Mouse (Mus musculus): ENCODE results near the gene Tead4.
"Not testable (repeated sequence)": the region's sequence is repeated elsewhere in the genome, so short reads cannot be mapped to it uniquely, and the experiment has no call there.

The Tead4 gene

DNA sequence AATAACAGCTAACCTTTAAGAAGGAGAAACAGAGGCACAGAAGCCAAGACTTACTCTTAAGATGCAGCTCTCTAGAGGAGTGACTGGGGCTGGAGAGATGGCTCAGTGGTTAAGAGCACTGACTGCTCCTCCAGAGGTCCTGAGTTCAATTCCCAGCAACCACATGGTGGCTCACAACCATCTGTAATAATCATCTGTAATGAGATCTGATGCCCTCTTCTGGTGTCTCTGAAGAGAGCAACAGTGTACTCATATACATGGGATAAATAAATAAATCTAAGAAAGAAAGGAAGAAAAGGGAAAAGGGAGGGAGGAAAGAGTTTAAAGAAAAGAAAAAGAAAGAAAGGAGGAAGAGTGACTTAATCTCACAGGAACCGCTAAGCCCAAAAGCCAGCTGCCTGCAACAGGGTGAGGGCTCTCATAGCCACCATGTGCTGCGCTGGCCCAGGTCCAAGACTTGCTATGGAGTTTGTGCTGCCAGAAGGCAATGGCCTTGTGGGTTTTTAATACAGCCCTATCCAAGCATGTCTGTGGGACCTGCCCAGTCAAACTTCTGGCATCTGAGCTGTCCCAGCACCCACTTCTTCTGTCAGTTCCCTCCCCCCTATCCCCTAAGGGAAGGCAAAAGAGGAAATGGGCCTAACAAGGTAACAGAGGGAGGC lies 63.4 kb downstream of the Tead4 start:
- no peak for DNase-seq (ENCODE audit: low spot score in 2 of 2)

DNA sequence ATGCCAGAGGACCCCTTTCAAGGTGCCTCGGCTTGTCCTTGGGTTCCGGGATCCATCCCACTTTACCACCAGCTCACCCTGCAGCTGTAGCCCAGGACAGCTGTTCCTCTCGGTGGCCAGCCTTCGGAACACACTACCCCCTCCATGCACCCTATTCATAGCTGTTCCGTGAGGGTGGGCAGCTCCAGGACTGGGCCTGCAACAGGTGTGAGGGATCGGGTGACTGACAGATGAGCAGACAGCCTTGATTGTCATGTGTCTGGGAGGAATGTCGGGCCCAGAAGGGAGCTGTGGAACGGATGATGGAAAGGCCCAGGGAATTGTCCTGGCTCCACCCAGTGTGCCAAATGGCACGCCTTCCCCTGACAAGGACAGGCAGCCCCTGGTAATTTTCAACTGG lies 64.0 kb downstream of the Tead4 start:
- DNase-seq (ENCODE audit: low spot score in 2 of 2): no peak

DNA sequence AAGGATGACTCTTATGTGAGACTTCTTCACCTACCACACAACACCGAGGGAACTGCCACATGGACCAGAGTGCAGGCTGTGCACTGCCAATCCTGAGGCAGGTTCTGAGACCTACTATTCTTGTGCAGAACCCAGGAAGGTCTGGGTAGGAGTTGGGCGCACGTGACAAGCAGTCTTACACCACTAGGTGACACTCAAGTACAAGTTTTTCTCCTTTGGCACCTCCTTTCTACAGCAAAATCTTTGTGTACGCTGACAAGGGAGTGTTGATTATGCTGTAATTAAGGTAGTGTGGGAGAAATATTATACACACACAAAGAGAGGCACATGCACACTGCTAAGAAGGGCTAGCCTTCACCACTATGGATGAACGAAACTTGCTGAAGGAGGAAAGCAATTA lies 66.4 kb downstream of the Tead4 start:
- DNase-seq (ENCODE audit: low spot score in 2 of 2): peak in 1 of 2 experiments; percentile 46

DNA sequence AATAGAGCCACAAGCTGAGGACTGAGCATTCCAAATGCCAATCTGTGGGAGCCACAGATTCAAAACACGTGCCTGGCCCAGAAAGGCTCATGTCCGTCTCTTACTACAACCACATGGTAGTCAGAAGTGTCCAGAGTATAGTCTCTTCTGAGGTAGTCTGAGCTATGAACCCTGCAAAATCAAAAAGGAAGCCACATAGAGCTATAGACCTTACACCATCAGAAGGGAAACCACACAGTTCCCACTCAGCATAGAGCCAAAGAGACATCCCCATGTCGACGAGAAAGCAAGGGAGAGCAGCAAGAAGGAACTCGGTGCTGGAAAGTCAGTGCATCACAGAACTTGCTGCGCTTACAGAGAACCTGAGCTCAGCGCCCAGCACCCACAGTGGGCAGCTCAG lies 68.4 kb downstream of the Tead4 start:
- DNase-seq (ENCODE audit: low spot score in 2 of 2): no peak

GRCm38 (mm10) chr6:128231741-128232140 lies 68.9 kb downstream of the Tead4 start:
- no peak for DNase-seq (ENCODE audit: low spot score in 2 of 2)

DNA sequence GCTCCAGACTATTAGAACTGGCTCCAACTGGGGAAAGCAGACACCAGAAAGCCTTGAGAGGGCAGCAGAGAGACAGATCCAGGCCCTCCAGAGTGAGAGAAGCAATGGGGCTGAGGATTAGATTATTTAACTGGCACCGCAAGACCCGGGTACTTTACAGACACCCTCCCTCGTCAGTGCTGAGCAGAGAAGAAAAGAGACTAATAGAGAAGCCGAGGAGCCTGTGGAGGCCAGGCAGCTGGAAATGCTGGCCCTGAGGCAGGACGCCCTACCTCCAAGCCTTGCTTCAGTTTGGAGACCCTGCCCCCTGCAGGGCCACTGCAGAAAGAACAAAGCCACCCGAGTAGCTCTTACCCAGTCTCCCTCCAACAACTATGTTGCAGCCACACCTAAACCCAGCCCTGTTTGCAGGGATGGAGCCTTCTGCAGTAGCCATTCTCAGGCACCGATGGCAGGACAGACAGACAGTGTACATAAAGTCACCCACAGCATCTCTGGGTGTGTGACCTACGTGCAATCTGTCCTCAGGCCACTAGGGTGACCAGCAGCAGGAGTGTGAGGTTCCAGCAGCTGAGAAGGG lies 73.1 kb downstream of the Tead4 start:
- no peak for DNase-seq (ENCODE audit: low spot score in 2 of 2)

DNA sequence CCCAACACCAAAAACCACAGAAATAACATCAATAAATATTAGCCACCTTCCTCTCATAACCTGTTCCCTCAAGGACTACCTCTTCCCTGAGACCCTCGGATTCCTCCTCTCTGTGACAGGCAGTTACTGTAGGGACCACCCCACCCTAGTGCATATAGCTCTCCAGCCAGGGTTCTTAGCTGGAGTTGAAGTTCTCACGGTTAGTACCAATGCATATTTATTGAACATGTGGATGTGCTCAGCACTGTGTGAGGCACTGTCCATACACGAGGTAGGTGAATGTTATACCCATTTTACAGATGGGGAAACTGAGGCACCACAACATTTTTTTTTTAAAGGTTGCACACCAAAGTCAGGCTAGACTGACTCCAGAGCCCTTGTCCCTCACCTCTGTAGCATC lies 73.7 kb downstream of the Tead4 start:
- DNase-seq (ENCODE audit: low spot score in 2 of 2): no peak

DNA sequence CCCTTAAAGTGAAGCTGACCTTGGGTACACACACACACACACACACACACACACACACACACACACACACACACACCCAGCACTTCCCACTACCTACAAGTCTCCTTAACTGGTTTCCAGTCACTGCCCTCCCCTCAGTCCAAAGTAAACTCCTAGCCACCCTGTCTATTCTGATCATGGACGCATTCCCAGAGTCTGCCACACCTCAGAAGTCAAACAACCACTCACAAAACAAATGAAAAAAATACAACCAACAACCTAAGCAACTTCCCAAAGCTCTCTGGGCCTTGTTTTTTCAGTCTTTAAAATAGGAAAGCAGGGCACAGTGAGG lies 74.8 kb downstream of the Tead4 start:
- DNase-seq (ENCODE audit: low spot score in 2 of 2): no peak

DNA sequence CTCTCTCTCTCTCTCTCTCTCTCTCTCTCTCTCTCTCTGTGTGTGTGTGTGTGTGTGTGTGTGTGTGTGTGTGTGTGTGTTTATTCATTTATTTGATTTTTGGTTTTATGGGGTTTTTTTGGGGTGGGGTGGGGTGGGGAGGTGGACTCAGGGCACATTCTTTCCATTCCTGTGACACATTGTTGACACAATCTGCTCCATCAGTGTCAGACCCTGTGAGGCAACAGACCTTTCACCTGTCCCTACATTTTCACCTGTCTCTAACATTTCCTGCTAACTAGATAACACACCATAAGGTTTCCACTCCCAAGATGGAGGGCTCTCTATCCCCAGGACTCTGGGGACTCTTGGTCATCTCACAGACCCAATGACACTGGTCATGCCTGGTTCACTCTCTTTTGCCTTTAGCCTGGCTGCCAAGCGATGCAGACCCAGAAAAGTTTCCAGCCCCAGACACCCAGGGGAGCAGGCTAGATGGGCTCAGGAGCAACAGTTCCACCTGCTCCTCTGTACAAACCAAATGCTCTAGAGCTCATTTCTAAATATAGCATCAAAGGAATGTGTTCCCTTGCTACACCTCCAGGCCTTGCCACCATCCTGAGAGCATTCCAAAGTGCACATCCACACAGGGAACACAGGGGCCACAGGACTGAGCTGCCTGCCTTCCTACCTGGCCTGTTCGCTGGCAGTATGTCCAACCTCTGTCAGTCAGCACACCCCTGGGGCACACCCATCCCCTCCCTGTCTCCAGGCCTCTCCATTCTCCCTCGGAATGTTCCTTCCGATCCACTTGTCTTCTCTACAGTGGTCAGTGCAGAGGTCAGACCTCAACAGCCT lies 75.4 kb downstream of the Tead4 start:
- DNase-seq (ENCODE audit: low spot score in 2 of 2): no peak

- no peak for DNase-seq (ENCODE audit: low spot score in 2 of 2)
Observed at GRCm38 (mm10) chr6:128223159-128223558, 77.5 kb downstream of the Tead4 start.

GRCm38 (mm10) chr6:128215004-128215403 lies 85.6 kb downstream of the Tead4 start:
- DNase-seq (ENCODE audit: low spot score in 2 of 2): not testable (repeated sequence)

DNA sequence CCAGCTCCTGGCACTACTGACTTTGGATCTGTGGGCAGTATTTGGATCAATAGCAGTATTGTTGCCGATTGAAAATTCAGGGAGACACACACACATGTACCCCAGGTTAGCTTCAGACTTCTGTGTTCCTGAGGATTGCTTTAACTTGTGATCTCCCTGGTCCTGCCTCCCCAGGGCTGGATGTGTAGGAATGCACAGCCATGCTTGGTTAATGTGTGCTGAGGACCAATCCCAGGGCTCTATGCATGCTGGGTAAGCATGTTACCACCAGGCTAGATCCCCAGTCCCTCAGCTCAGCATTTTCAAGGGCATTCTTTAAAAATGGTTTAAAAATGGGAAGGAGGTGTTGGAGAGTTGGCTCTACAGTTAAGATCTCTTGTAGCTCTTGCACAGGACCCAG lies 91.4 kb downstream of the Tead4 start:
- not testable (repeated sequence) for DNase-seq (ENCODE audit: low spot score in 2 of 2)

- no peak for DNase-seq (ENCODE audit: low spot score in 2 of 2)
Observed at GRCm38 (mm10) chr6:128208491-128209170, 92.0 kb downstream of the Tead4 start.

GRCm38 (mm10) chr6:128203557-128203956 lies 97.1 kb downstream of the Tead4 start:
- DNase-seq (ENCODE audit: low spot score in 2 of 2): no peak

DNA sequence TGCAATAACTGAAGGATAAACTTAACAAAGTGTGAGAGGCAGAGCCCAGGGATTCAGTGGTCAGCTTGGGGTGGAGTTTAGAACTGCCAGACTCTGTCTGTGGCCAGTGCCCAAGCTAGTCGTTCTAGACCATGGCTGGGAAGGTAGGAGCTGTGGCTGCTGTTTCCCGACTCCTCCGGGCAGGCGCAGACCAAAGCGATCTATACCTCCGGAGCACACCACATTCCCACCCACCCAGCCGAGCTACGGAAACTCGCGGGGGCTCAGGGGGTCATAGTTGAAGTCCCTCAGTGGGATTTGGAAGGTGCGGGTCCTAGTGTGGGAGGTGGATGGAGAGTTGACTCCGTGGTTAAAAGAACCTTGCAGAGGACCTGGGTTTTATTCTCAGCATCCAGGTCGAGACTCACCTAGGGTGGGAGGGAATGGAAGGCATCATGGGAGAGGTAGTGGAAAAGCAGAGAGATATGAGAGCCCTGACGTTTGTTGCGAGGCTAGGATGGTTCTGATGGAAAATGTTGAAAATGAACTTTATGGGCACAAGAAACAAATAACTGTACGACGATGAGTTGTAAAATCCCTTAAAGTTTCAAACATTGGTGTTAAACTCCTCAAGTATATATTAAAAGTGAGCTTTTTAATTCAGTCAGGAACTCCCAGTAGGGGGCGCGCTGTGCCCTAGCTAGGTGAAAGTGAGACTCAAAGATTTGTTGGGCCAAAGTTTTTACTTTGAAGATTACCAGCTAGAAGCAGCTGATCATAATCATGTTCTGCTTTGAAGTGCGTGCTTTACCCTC lies 99.6 kb downstream of the Tead4 start:
- DNase-seq (ENCODE audit: low spot score in 2 of 2): peak; percentile 39 to 43

GRCm38 (mm10) chr6:128200116-128200846 lies 100.3 kb downstream of the Tead4 start:
- DNase-seq (ENCODE audit: low spot score in 2 of 2): peak; percentile 97 to 98

GRCm38 (mm10) chr6:128183521-128183920 lies 117.1 kb downstream of the Tead4 start:
- DNase-seq (ENCODE audit: low spot score in 2 of 2): no peak

GRCm38 (mm10) chr6:128181176-128181575 lies 119.4 kb downstream of the Tead4 start:
- DNase-seq (ENCODE audit: low spot score in 2 of 2): no peak

- DNase-seq (ENCODE audit: low spot score in 2 of 2): no peak
Observed at GRCm38 (mm10) chr6:128179651-128180050, 121.0 kb downstream of the Tead4 start.

DNA sequence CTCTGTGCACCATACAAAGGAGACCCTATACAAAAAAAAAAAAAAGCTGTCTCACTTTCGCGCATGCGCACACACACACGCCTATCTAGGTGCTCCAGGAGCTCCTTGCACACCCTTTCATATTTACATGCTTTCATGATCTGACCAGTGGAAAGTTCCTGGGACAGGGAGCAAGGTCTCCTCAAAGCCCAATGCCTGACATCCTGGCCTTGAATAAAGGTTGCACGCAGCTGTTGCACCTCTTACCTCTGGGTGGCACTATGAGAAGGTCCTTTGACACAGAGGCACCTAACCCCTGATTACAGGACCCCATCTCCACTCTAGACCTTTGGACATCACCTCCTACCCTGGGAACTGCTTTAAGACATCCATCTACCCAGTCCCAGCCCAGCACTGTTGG lies 121.4 kb downstream of the Tead4 start:
- no peak for DNase-seq (ENCODE audit: low spot score in 2 of 2)

- no peak for DNase-seq (ENCODE audit: low spot score in 2 of 2)
Observed at GRCm38 (mm10) chr6:128178681-128179080, 121.9 kb downstream of the Tead4 start.
